Mouse (Mus musculus) cerebellum, adult (tissue): ENCODE measurements at regions not wholly inside any gene's neighbourhood (a gene's known extent, or its start where the extent isn't known, plus 50 kb on each side); places are given as distances from the start of the nearest gene placed in this dataset.

Experiments used
- ATAC-seq: cut with Nextera tagmentation; 2 replicates; pipeline ENCODE4 v1.9.2; 2017; ENCODE audit warnings: mild to moderate bottlenecking, moderate library complexity, mixed read lengths; ENCODE audit not compliant: insufficient number of reproducible peaks, low FRiP score, low TSS enrichment

DNA sequence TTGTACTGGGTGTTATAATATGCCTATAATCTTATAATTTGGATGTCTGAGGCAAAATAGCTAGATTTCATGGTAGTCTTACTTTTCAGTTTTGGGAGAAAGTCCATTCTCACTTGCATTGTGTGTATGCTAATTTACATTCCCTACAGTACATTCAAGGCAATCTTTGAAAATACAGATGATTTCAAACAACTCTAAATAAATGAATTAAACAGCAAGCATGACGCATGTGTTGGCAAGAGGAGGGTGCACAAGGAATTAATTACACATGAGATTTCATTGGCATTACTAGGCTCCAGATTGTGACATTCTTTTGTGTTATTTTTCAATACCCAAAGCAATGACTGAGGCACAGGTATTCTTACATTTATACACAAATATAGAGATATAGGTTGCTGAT is 495.2 kb upstream of the Cypt12 start:
- no peak for ATAC-seq

DNA sequence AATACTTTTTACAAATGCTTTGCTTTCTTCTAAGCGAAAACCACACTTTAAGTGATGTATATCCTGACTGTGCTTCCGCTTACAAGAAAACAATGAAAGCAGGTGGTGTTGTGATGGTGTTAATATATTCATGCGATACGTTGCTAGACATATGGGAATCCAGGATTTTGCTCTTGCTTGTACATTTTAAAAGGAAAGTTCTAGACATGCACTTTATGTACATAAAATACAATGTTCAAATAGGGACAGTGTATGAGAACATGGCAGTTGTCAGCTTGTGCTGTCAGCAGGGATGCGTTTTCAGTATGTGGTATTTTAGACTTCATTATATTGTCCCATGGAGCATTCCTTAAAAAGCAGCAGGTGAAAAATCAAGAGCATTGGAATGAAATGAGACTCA is 487.7 kb upstream of the Cypt12 start:
- no peak for ATAC-seq

DNA sequence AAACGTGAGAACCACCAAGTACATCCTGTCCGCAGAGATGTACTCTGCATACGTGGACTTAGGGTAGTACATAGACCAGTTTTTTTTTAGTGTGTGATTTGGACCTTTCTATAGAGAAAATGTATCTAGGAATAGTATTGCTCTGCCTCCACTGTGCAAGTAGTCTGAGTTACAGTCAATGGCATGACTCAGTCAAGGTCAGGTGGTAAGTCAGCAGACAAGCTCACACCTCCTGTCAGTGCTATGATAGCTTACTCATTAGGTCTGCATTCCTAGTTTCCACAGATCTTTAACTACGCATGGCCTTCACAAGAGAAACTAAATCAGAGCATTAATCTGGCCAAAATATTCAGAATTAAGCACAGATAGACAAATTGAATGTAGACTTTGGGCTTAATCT is 486.8 kb upstream of the Cypt12 start:
- no peak for ATAC-seq

DNA sequence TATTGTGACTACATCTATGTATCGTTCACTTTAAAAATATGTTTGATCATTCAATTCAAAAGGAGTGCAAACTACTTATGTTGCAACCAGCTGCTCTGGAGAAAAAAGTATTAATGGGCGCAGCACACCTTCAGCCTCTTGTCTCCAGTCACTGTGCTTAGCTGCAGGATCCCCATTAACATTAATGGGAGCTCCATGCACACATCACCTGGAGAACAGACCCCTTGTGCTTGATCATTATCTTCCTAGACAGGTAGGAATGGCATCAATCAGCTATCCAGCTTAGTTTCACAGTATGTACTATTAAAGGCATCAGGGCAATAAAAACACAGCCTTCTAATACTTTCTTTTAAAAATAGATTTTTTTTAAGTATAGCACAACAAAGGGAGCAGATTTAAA is 474.4 kb upstream of the Cypt12 start:
- ATAC-seq, result no peak

GRCm38 (mm10) chr3:17489240-17490142 is 458.7 kb upstream of the Cypt12 start:
- ATAC-seq, result peak; percentile 75

DNA sequence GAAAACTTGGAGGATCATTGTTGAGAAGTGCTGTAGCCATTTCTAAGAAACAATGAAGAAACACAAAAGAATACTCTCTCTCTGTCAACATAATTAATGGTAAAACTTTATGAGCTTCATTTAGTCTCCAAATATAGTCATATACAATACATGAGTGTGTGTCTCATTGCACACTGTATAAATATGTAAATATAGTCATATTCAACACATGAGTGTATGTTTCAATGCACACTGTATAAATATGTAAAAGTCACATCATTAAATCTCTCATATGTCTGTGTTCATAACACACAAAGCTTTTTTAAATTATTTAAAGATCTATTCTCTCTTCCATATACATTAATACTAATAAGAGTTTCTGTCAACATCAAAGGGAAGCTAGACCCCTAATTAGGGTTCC is 457.6 kb upstream of the Cypt12 start:
- no peak for ATAC-seq

GRCm38 (mm10) chr3:17498291-17498690 is 449.9 kb upstream of the Cypt12 start:
- ATAC-seq, result no peak

- ATAC-seq, result no peak
Measured at GRCm38 (mm10) chr3:17501556-17501955, 446.7 kb upstream of the Cypt12 start.

- ATAC-seq, result peak; percentile 85
Measured at GRCm38 (mm10) chr3:17541346-17541745, 406.9 kb upstream of the Cypt12 start.

DNA sequence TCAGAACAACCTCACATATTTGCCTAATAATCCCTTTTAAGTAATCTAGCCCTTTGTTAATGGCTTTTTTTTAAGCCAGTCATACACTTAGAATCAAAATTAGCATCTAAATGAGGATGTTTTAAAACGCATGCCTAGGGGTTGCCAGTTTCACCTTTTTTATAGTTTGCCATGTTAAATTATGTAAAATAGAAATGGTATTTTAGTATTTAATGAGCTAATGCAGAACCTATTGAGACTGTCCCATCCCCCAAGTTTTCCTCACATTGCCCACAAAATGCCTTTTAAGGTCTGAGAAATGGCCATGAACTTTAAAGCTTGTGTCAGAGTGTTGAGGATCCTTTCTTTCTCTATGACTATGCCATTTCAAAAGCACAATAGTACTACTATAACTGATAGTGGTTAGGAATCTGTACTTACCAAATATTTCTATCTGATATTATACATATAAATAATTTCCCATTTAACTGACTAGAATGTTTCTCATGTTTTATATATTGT is 400.6 kb upstream of the Cypt12 start:
- no peak for ATAC-seq

DNA sequence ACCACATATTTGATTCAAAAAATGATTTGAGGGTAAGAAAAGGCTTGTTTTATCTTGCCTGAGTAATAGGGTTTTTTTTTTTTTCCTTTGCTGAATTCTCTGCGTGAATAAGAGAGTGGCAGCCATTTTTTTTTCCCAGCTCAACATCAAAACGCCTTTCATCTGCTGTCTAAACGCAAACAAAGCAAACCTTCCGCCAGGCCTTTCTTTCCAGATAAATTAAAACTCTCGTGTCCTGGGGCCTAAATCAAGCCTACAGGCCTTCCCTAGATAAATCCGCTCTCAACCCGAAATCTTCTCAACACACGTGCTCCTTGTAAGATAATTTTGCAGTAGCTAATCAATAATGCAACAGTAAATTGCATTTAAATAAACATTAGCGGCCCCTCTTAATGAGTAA is 365.7 kb upstream of the Cypt12 start:
- ATAC-seq, result no peak

- ATAC-seq, result no peak
Measured at GRCm38 (mm10) chr3:17589956-17590546, 358.2 kb upstream of the Cypt12 start.

DNA sequence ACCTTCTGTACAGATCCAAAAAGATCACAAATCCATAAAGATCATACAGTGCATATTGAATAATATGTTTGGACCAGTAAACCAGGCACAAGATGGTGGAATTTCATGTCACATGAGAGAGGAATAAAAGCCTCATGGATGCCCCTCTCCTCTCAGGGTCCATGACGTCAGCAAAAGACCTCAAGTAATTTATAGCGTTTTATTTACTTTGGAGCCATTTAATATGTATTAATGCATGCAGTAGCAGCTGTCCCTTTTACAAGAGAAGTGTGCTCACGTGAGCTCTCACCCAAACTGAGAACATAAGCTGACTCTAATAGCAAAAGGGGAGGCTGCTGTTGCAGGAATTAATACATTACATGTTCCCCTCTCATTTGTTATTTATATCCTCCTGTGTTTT is 355.7 kb upstream of the Cypt12 start:
- no peak for ATAC-seq

DNA sequence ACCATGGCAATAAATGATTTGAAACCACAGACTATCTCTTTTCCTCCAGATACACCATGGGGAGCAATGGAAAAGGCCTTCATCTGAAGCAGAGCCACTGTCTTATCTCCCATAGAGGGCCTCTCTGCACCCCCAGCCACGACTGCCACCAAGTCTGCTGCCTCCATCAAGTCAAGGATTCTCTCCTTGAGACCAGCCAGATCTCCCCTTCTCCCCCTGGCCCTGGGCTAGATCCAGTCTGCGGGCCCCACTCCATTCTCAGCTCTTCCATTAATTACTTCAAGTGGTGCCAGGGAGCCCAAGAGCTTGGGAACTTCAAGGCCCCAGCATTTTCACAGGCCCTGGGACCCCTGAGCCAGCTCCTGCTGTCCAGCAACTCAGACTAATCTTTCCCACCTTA is 351.8 kb upstream of the Cypt12 start:
- no peak for ATAC-seq

DNA sequence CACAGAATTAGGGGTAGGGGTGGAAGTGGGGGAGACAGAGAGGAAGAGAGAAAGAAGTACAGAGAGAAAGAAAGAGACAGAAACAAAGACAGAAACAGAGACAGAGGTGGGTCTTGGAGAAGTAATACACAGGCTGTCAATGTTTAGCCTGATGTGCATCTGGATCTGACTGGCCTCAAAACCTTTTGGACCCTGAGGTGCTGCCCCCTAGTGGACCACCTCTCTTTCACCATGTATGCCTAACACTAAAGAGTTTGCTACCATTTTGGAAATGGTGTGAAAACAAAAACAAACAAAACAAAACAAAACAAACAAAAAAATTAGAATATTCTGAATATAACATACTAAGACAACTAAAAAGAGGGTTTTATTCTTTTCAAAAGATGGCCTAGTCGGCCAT is 334.7 kb upstream of the Cypt12 start:
- no peak for ATAC-seq

- ATAC-seq, result peak; percentile 87
Measured at GRCm38 (mm10) chr3:17616439-17617070, 331.7 kb upstream of the Cypt12 start.

- no peak for ATAC-seq
Measured at GRCm38 (mm10) chr3:17619489-17619888, 328.7 kb upstream of the Cypt12 start.

- no peak for ATAC-seq
Measured at GRCm38 (mm10) chr3:17619890-17620289, 328.3 kb upstream of the Cypt12 start.

- no peak for ATAC-seq
Measured at GRCm38 (mm10) chr3:17620398-17620797, 327.8 kb upstream of the Cypt12 start.

- no peak for ATAC-seq
Measured at GRCm38 (mm10) chr3:17632484-17632883, 315.7 kb upstream of the Cypt12 start.

GRCm38 (mm10) chr3:17636276-17636675 is 311.9 kb upstream of the Cypt12 start:
- no peak for ATAC-seq
